Mouse (Mus musculus): ENCODE data around the gene Ddx3x.
"Not testable (repeated sequence)": the region's sequence is repeated elsewhere in the genome, so short reads cannot be mapped to it uniquely, and the experiment has no call there.

The Ddx3x gene

GRCm38 (mm10) chrX:13281329-13282088, 739 bp downstream of the Ddx3x start:
- peak; percentile 72 to 78 for DNase-seq

GRCm38 (mm10) chrX:13282089-13282850, 1.5 kb downstream of the Ddx3x start:
- no peak for DNase-seq

GRCm38 (mm10) chrX:13285772-13286171, 5.0 kb downstream of the Ddx3x start:
- no peak for DNase-seq

GRCm38 (mm10) chrX:13294505-13295228, 13.9 kb downstream of the Ddx3x start:
- peak; percentile 37 to 38 for DNase-seq

GRCm38 (mm10) chrX:13295229-13295571, 14.4 kb downstream of the Ddx3x start:
- DNase-seq = no peak

DNA sequence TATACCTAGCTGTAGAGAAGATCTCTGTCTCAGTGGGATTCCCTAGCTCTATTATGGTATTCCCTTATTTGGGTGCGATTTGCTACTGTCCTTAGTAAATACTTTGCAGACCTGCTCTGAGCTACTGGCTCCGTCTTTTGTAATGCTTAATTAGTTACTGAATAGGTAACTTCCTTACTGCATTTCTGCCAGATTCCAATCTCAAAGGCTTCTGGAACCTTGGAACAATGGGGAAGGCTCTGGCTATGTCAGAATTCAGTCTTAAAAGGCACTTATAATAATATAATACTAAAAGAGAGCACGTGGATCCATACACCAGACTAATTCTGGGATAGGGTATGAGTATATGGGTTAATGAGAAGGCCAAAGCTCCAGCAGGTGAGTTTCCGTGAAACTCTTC, 15.5 kb downstream of the Ddx3x start:
- DNase-seq = not testable (repeated sequence)

DNA sequence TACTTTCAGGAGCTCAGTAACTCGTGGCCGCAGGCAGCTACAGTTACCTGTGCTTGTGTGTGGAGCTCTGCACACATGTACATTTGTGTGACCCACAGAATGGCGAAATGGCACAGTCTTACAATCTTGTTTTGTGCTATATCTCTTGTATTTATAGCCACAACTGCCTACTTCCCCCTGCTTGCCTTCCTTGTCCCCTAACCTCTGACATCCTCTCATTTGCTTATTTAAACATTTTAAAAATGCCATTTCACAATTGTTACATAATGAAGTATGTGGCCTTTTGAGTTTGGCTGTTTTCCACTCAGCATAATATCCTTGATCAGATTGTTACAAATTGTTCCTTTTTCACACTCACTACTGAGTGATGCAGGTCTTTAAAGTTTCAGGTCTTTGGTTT, 25.4 kb downstream of the Ddx3x start:
- no peak for DNase-seq

GRCm38 (mm10) chrX:13311396-13311795, 30.6 kb downstream of the Ddx3x start:
- peak; percentile 43 to 44 for DNase-seq

- DNase-seq = no peak
These were observed 48.8 kb downstream of the Ddx3x start for GRCm38 (mm10) chrX:13329611-13330010.

All from B cell, adult 2 months (primary cell).